Mouse (Mus musculus) kidney, postnatal 4 days (tissue): Measurements from ENCODE around the gene Aebp1.
A peak's percentile ranks its signal among the peaks of the same experiment; 100 is the strongest.

ENCODE experiments used
- DNase-seq, 2 experiments: peaks; one replicate each; pipeline ENCODE4 v3.0.0; 2021; ENCODE audit warnings: mixed read lengths in 2 of 2

The Aebp1 gene

GRCm38 (mm10) chr11:5897839-5898238, 36.1 kb downstream of the Aebp1 start:
- DNase-seq = peak in 1 of 2 experiments; percentile 40

DNA sequence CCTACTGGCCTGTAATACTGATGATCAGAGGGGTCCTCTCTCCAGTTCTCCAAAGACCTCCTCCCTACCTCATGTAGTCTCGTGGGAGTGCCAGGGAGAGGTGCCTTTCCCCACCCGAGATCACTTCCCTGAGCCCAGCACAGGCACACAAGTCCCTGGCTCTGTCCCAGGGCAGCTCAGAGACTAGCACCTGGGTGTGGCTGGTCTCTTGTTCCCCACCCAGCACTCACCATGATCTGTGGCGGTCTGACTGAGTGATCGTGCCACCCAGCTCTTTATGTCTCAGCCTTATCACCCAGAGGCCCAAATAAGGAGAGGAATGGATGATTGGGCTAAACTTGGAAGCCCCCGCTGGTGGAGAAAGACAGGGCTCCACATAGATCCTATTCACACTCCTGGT, 36.8 kb downstream of the Aebp1 start, which contains the start of gene Myl7:
Gene Myl7 (minus strand): TSS at position 252 of the 400 bp plus-strand sequence.
- DNase-seq = no peak

DNA sequence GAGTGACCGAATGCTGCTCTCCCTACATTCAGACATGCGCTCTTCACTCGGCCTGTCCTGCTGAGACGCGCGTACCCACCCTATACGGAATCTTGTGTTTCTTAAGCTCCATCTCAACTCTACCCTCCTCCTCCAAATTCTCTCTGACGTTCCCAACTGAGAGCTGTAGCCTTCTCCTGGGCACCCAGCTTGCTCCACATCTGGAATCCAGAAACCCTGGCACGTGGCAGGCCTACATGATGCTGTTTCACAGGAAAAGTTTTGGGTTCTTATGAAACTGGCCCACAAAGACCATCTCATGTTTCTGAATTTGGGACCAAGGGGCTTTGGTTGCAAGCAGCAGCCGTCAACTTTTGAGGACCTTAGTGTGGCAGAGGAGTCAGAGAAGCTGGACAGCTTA, 37.5 kb downstream of the Aebp1 start:
- no peak for DNase-seq

DNA sequence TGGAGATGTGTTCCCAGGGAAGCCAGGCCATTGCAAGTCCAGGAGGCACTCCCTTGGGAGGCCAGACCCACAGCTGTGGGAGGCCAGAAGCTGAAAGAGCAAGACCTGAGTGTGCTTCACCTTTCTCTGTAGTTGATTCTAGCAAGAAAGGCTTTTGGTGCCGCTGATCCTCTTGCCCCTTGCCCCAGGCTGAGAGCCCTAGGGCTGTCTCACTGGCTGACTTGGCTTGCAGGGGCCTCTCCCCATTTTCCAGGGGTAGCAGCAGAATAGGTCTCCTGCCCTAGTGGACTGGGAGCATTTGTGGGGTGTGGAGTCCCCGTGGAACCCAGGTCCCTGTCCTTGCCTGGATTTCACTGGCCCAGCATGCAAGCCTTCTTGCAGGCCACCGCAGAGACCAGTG, 39.6 kb downstream of the Aebp1 start:
- no peak for DNase-seq

DNA sequence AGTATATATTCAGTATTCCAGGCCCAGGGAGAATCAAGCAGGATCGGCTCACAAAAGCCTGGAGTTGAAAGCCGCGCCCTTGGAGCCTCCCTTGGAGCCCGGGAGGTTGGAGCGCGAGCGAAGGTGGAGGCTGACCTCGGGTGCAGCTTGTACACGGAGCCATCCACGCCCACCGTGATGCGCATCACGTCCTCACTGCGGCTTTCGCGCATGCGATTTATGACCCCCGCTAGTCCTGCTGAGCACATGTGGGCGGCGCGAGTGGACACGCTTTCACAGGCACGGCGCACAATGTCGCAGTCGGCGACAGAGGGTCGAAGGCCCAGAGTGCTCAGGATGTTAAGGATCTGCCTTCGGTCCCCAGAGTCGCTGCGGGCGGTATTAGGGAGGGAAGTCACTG, 40.2 kb downstream of the Aebp1 start:
- peak; percentile 74 to 83 for DNase-seq

GRCm38 (mm10) chr11:5902390-5902789, 40.6 kb downstream of the Aebp1 start:
- DNase-seq = no peak

GRCm38 (mm10) chr11:5903844-5904243, 42.1 kb downstream of the Aebp1 start:
- DNase-seq = no peak

DNA sequence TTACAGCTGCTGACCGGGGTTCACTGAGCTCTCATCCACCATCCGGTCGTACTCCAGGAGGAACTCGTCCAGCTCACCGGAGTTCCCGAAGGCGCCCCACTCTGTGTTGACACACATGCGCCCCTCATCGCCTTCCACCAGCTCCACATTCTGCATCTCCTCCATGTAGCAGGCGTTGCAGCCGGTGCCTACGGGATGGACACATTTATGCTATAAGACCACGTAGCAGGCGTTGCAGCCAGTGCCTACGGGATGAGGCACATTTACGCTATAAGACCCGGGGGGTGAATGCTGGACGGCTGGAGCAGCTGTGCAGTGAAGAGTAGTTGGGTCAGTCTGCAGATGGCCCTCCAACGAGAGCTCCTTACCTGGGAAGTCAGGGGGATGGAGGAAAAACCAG, 42.6 kb downstream of the Aebp1 start:
- no peak for DNase-seq

GRCm38 (mm10) chr11:5904871-5905270, 43.1 kb downstream of the Aebp1 start:
- DNase-seq = no peak

DNA sequence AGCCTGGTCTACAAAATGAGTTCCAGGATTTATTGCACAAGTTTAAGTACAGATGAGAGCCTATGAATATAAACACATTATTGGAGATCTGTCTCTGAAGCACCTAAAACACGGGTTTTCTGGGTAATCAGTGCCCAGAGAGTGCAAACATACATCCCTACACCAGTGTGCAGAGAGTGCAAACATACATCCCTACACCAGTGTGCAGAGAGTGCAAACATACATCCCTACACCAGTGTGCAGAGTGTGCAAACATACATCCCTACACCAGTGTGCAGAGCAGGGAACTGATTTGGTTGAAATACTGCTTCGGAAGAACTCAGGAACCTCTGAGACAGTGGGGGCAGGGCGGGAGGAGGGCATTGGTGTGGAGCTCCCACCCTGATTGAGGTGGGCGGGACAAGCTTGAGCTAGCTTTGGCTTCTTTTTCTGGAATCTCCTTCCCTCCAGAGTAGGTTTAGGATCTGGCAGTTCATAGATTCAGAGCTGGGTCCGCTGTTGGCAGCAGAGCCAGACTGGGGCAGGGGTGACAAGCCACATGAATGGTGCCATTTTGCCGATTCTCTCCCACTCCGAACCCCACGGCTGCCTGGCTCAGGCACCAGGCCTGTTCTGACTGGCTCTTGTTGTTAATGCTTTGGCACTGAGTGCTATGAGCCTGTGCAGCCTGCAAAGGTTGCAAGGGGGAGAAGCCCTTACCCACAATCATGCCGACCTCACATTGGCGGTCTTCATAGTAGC, 44.2 kb downstream of the Aebp1 start:
- peak in 1 of 2 experiments; percentile 27 for DNase-seq

DNA sequence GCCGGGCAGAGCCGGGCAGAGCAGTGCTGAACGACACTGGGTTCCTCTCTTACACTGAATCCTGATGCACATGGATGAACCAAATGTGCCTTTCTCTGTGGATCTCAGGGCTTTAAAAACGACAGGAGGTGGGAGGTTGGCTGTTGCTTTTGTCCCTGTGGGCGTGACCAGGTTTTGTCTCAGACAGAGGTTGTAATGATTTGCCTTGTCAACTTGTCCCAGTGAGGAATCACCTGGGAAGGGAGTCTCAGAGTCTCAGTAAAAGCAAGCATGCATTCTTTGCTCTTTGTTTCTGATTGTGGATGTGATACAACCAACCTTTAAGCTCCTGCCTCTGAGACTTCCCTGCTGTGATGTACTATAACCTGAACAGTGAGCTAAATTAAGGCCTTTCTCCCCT, 45.3 kb downstream of the Aebp1 start:
- DNase-seq = no peak

DNA sequence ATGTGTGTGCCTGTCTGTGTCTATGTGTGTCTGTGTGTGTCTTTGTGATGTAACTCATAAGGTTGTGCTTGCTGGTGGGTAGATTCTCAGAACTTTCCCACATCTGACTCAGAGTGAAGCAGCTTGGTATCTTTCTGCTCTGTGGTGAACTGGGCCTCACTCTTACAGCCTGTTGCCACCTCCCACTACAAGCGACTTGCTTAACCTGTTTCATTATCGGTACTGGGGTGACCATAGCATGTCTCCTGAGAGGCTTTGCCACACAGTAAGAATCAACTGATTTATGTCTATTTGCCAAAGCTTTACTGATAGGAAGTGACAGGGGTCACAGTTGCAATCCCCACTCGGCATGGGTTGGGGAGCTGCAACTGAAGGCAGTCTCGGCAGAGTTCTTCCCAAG, 46.9 kb downstream of the Aebp1 start:
- DNase-seq = no peak

- DNase-seq = peak; percentile 79 to 81
Observed at GRCm38 (mm10) chr11:5912635-5913034, 50.9 kb downstream of the Aebp1 start.

DNA sequence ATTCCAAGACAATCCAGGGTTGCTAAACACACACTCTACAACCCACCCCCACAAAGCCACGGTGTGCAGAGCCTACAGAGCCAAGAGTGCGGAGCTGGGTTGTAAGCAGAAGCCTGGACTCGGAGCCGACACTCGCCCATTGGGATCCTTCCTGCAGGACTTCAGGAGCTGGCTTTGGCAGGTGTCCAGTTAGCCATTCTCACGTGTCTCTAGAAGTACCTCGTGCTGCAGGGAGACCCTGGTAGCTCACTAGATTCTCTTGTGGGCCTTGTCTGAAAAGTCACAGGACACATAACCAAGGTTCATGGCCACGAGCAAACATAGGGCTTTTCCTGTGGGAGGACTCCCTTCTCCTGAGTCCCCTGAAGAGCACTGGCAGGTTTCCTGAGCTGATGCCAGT, 51.5 kb downstream of the Aebp1 start:
- no peak for DNase-seq

- no peak for DNase-seq
Observed at GRCm38 (mm10) chr11:5913936-5914335, 52.2 kb downstream of the Aebp1 start.

DNA sequence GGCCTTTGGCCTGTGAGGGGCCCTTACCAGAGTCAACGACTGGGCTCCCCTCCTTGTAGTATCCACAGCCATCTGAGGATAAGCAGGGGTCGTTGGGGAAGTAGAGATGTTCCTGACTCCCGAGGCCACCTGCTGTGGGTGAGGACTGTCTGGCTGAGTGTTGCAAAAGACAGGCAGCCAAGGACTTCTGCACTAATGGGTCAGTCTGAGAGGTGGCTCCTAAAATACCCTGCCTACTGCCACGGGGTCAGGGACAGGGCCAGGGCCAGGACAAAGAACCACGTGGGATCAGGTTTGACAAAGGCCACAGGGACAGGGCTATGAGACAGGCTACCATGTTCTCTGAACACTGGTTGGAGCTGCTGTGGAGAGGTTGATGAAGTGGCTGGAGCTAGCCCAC, 53.2 kb downstream of the Aebp1 start:
- no peak for DNase-seq

DNA sequence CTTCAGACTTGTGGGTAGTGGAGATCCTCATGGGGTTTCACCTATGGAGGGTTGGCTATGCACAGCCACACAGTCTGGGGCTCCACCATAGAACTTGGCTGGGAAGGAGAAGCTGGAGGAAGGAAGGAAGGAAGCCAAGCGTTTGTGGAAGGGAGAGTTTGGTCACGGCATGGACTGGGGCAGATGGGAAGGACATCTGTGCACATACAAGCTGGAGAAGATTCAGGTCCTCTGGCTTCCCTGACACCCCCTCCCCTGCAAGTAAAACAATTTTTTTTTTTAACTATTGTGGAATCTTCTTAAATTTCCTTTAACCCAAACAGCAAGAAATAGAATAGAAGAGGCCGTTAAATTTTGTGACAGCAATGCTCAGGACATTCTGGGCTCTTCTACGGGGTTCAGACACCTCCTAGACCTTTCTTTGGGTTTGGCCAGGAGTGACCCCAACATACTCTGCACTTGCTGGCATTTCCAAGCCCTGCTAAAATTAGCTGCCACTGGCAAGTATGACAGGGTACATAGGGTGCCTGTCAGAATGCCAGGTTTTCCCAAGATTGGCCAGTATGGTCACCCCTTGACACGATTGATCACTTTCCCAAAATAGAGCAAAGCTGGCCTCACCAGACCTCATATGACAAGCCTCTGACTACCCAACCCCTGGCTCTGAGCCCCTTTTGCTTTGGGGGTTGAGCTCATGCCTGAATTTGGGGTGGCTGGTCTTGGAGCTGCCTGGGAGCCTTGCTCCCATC, 53.9 kb downstream of the Aebp1 start:
- DNase-seq = no peak

- no peak for DNase-seq
Observed at GRCm38 (mm10) chr11:5916178-5916548, 54.4 kb downstream of the Aebp1 start.

DNA sequence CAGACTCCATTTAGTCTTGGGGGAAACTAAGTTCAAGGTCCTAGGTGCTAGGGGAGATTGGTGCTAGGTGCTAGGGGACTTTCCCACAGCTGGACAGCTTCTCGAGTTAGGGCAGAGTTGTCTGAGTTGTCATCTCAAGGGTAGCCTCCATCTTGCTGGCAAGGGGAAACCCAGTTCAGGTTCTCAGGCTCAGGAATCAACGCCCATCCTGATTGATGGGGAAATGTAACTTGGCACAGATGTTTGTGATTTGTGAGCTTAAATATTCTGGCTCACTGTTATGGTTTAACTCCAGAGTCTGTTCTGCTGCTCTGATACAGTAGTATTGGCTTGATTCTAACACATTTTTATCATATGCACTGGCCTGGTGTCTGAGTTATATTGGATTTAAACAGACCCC, 56.4 kb downstream of the Aebp1 start:
- DNase-seq = no peak

GRCm38 (mm10) chr11:5919606-5920005, 57.9 kb downstream of the Aebp1 start:
- no peak for DNase-seq

DNA sequence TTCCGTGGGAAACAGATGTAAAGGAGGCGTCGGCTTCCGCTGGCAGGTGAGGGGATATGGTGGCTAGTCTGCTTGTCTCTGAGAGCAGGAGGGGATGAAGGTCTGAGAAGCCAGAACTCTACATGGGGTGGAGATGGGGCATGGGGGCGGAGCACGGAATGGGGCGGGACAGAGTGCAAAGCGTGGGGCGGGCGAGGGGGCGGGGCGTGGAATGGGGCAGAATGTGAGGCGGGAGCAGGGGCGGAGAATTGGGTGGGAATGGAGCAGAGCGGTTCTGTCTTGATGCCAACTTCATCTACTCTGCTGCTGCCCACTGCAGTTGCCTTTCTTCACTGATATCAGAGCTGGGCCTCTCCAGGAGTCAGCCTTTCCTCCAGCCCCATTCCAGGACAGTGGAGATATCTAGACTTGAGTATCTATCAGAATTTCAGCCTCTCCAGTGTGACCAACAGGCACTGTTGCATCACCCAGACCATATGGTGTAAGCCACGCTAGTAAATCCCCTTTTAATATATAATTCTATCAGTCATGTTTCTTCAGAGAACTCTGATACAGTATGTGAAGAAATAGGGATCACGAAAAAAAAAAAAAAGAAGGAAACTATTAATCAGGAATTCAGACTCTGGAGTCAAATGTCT, 58.7 kb downstream of the Aebp1 start:
- DNase-seq = peak; percentile 54 to 59
